Mouse (Mus musculus) cerebellum, postnatal 36 days (tissue): ENCODE measurements at regions not wholly inside any gene's neighbourhood (a gene's known extent, or its start where the extent isn't known, plus 50 kb on each side); places are given as distances from the start of the nearest gene placed in this dataset.

Source experiments
- DNase-seq, 2 experiments: peaks; one replicate each; pipeline ENCODE4 v3.0.0; 2021 to 2022; ENCODE audit warnings: mixed read lengths in 2 of 2

GRCm38 (mm10) chr11:20985771-20986170, 105.3 kb upstream of the Peli1 start:
- no peak for DNase-seq

DNA sequence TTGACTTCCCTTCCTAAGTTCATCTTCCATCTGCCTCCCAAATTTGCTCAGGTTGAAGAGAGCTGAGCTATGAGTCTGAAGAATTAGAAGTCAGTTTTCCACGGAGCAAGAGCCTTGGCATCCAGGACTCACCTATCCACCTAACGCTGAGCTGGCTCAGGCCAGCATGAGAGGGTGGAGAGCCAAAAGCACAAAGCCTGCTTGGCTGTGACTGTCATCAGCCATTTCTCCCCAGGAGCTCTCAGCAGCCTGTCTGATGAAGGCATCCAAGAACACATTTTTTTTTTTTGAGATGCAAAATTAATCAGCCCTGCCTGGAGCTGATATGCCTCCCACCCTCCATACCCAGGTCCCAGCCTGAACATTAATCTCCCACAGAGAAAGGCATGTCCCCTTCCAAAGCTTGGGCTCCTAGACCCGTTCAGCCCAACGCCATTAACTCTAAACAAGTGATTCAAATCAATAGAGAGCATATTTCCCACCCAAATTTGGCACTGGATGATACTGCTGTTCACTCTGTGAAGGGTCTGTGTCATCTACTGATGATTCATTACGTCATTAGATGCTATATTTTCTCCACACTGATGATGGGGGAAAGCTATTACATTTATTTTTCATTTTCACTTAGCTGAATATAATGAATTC, 103.8 kb upstream of the Peli1 start:
- DNase-seq = peak; percentile 37 to 49

DNA sequence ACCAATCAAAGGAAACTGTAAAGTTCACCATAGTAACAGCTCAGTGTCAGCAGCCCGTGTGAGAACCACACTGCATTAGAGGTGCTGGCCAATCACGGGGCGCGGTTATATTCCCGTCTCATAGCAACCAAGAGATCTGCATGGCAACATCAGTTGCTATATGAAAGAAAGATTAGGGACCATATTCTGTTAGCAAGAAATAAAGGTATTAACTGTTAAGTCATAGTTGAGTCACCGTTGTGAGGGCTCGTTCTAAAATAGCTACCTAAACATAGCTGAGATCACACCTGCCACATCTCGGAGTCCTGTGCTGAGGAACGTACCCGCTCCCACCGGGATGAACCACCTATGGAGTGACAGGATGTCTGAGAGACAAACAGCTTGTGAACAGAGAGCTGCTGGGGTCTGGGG, 103.2 kb upstream of the Peli1 start:
- DNase-seq = peak; percentile 27

DNA sequence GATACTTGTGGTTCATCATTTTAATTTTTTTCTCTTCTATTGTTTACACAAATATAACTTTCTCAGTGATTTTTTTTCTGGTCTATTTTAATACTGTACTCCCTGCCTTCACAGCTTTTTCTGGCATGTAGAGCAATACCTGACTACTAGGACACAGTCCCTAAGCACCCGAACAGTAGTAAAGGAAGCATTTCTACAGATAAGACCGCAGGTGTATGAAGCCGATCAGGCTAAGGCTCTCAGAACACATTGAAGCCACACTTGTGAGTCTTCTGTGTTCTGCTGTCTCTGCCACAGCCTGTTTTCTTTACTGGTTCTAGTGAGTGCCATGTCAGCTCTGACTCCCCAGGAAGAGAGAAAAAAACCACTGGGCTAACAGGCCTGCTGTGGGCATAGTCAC, 102.2 kb upstream of the Peli1 start:
- DNase-seq = no peak

DNA sequence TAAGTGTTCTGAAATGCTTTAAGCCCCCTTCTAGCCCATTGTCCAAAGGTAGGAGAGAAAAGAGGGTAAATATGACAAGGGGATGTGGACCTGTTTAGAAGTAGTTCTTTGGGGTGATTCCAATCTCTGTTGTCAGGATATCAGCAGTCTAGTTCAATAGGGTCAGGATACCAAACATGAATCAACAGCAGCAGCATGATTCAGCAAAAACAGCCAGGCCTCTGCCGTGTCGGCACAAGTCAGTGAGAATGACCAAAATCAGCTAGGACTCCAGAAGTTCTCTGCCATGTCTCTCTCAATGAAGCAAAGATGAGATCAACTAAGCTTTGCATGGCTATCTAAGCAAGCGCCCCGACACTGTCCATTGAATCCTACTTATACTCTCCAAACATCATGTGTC, 97.5 kb upstream of the Peli1 start:
- no peak for DNase-seq

GRCm38 (mm10) chr11:21001400-21001799, 89.7 kb upstream of the Peli1 start:
- no peak for DNase-seq

DNA sequence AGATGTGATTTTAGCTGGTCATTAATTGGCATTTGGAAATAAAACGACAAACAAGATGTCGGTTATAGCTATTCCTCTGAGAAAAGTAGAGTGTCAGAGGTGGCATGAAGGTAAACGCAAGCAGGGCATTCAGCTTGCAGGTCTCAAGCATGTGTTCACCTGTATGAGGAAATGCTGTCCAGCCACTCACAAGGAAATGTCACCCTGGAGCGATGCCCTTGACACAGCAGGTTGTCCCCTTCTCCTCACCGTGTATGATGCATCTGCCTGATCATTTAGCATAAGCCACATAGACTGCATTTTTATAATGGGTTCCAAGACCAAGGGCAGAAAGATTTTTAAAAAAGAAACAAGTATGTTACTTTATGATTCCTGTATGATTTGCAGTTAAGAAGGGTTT, 83.9 kb upstream of the Peli1 start:
- DNase-seq = peak in 1 of 2 experiments; percentile 16

DNA sequence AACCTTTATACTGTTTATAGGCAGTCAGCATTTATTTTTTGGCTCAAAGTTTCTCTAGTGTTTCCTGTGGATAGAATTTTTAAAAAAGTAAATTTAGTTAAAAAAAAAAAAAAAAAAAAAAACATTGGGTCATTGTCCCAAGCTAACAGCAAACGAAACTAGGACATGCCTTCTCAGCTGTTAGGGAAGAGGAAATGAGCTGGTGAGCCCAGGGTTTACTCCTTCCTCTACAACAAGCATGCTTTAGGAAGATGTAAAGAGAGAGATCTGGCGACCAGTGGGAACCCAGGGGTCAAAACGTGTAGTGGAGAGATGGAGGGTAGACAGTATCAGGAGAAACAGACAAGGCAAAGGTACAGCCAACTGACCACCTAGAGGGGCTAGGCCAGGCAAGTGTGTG, 81.6 kb upstream of the Peli1 start:
- DNase-seq = no peak

DNA sequence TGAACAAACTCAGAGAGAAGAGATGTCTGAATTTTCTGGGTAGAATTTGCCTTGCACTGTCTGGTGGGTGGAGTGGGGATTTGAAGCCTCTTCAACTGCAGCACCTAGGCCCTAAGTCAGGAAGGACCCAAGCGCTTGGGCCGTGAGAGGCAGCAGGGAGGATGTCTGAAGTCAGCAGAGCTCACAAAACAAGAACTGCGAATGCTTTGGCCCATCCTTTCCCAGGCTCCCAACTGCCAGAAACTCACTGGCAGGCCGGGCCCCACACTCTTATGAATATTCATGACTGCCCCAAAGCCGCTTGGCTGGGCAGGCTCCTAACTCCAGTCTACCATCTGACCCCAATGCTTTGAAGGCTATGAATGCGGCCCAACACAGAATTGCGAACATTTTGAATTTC, 80.2 kb upstream of the Peli1 start:
- no peak for DNase-seq

DNA sequence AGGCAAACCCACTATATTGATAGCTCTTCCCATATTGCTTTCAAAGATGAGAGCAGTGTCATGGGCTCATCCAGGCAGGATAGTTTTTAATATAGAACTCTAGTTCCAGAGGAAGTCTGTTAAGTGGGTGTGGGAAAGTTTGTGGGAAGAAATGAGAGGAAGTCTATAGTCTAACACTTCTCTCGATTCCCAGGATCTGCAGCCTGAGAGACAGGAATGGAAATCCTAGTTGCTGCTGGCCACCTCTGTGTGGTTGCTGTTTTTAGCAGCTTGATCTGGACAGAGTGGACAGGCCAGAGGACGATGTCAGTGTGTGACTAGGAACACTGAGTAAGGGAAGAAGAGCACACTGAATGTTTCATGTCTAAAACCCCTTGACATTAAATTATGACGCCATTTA, 76.8 kb upstream of the Peli1 start:
- no peak for DNase-seq

GRCm38 (mm10) chr11:21015536-21015935, 75.6 kb upstream of the Peli1 start:
- peak; percentile 32 to 64 for DNase-seq

DNA sequence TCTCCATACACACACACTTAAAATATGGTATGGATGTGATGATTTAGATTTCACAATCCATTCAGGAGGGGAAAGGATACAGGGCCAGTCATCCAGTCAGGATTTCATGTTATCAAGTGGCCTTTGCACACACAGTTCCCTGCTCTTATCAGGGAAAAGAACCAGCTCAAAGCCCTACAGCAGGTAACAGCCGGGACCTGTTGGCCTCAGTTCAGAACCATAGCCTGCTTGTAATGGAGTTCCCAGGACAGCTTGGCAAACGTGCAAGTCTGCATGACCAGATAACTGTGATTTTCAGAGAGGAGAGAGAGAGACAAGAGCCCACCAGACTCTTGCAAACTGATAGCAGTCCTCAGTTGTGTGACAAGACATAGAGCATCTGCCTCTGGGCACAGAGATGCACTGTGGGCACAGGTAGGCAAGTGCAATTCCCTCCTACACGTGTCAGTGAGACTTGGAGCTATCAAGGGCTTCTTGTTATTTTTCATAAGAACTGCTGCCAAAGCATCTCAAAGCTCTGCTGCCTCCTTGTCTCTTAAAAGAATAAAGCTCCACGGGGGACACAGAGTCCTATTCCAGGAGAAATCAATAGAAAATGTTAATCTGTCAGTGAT, 74.9 kb upstream of the Peli1 start:
- DNase-seq = peak; percentile 73 to 76

GRCm38 (mm10) chr11:21016791-21017329, 74.2 kb upstream of the Peli1 start:
- DNase-seq = no peak

DNA sequence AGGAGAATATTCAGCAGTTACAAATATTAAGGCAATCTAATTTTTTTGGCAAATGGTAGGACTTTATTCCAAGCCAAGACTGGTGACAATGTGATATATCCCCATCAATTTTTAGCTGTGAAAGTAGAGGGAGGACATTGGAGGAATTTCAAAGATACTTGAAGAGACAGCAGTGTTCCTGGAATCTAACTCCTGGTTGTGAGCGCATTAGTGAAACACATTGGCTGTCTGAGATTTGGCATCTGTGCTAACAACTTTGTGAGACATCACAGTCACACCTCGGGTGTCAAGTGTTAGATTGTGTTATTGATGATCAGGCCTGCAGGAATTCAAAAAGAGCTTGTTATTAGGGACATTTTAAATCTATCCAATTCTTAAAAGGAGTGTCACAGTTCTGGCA, 71.3 kb upstream of the Peli1 start:
- DNase-seq = no peak

GRCm38 (mm10) chr11:21024111-21024510, 67.0 kb upstream of the Peli1 start:
- DNase-seq = no peak

DNA sequence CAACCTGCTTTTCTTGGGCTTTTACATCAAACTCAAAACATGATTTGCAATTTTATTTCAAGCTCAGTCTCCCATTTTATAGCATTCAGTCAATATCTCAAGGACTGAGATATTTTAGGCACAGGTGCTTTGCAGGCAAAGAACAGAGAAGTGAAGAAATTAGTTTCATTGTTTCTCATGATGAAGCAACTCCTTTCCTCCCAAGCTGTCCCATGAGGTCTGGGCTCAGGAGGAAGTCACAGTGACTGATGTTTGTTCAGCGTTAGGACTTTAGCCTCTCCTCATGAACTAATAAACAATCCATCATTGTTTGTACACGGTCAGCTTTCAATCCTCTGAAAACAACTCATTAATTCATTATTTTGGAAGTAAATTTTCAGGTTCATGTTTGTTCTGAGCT, 66.6 kb upstream of the Peli1 start:
- no peak for DNase-seq

DNA sequence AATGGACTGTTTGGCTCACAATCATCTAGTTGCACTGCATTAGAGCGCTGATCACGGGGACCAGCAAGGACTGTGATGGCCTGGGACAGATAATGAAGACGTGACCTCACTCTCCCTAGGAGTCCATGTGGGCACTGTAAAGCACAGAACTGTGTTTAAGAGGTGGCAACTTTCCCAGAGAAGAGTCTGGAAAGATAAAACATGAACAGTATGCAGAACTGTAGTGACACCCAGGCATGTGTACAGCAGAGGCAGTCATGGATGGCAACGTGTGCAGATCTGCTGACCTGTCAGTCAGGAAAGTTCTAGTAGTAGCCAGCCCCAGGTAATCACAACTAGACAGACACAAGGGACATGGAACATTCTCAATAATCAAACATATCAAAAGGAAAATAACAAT, 63.8 kb upstream of the Peli1 start:
- no peak for DNase-seq

- no peak for DNase-seq
These were observed 60.7 kb upstream of the Peli1 start for GRCm38 (mm10) chr11:21030362-21030761.

- no peak for DNase-seq
These were observed 59.3 kb upstream of the Peli1 start for GRCm38 (mm10) chr11:21031816-21032215.

DNA sequence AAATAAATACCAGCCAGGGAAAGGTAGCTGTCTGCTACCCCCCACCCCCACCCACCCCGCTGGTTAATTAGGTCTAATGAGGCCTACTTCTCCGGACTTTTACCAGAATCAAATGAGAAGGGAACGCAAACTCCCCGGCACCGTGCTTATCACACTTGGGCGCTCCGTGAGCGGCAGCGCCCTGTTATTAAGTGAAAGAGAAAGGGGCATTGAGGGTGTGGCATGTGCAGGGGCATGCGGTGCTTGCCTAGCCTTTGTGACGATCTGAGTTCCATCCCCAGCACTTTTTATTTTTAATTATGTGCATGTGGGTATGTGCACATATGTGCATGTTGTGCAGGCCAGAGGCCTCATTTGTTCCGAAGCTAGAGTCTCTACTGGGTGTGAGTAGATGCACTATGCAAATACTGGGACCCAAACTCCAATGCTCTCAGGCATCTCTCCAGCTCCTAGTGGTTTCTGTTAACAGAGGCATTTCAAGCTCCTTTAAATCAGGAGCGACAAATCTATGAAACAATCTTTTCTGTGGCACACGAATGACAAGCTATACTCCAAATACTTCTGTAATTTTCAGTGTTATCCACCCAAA, 57.8 kb upstream of the Peli1 start:
- DNase-seq = no peak

- no peak for DNase-seq
These were observed 57.2 kb upstream of the Peli1 start for GRCm38 (mm10) chr11:21033823-21034401.

GRCm38 (mm10) chr11:21036161-21036916, 54.8 kb upstream of the Peli1 start:
- DNase-seq = no peak

GRCm38 (mm10) chr11:21037267-21037906, 53.7 kb upstream of the Peli1 start:
- DNase-seq = no peak
